Mouse (Mus musculus): ENCODE measurements around the gene Iqschfp. TPM values are rescaled to one million over a fixed set of nuclear protein-coding genes. Genes with fewer than 3 reads are reported as not detected.

Iqschfp gene
- total and polyA plus RNA-seq, 2 experiments from 2014 or later, result not detected

DNA sequence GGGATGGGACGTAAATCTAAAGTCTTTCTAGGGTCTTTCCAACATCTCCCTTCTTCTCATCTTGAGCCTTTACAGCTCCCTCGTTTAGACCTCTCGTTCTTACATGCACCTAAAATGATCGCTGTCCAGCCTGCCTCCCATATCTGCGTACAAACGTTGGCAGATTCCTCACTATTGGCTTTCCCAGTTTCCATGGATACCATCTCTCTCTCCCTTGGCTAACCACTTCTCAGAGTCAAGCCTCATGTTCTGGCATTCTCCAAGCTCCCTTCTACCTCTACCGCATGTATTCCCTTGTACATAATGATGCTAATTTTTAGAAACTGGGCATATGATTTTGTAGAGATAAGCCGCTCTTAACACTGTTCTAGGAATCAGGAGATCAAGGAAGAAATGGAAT lies 258.7 kb downstream of the Iqschfp start:
- Histone ChIP-seq H3K27ac (ENCODE audit: low read depth) (no peak overlapping the region), H3K36me3 (replicated peaks; ENCODE audit: control insufficient read depth, insufficient read depth, low read length) (no peaks in the 10 kb centered on the region), H3K4me1 (ENCODE audit: control insufficient read depth, insufficient read depth) (no peaks in the 10 kb centered on the region), H3K4me3 (ENCODE audit: low read depth, low read length) (no peak overlapping the region), H3K27me3 (ENCODE audit: control insufficient read depth, insufficient read depth, low read length) (no peaks in the 10 kb centered on the region), H3K9ac (replicated peaks; ENCODE audit: low read depth, low read length) (no peak overlapping the region), H3K9me3 (replicated peaks; ENCODE audit: control insufficient read depth, low read length) (no peaks in the 10 kb centered on the region), H3K4me2 (ENCODE audit: low read depth, low read length) (no peak overlapping the region)
- DNase-seq (ENCODE audit: low spot score) (no peak), ATAC-seq (ENCODE audit: insufficient read depth, low read depth) (no peak)
- WGBS, result 82% methylated on average over 8 of the region's 8 CpGs
- no peak for TF ChIP-seq EP300 (IDR thresholded peaks at IDR 0.05; ENCODE audit: low read depth)
- TF ChIP-seq CTCF (IDR thresholded peaks at IDR 0.05; ENCODE audit: low read depth), result no peak

DNA sequence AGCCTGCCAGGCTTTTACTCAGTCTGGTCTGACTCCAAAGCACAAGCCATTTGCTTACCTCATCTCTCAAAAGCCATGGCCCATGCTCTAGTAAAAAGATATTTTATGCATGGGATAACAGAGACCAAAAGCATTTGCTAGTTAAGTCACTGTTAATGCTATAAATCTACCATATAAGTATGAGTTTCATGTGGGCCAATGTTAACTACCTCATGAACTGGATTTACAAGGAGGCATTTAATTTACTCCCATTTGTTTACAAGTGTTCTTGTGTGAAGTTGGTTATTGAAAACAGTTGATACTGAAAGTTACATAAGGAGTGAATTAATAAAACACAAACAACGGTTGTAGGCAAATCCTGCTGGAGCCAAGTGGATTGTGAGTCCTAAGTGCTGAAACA lies 268.1 kb downstream of the Iqschfp start:
- ATAC-seq (ENCODE audit: insufficient read depth, low read depth) (no peak), DNase-seq (ENCODE audit: low spot score) (no peak)
- Histone ChIP-seq H3K9me3 (replicated peaks; ENCODE audit: control insufficient read depth, low read length) (no peaks in the 10 kb centered on the region), H3K36me3 (replicated peaks; ENCODE audit: control insufficient read depth, insufficient read depth, low read length) (no peaks in the 10 kb centered on the region), H3K4me1 (ENCODE audit: control insufficient read depth, insufficient read depth) (no peaks in the 10 kb centered on the region), H3K4me2 (ENCODE audit: low read depth, low read length) (no peak overlapping the region), H3K4me3 (ENCODE audit: low read depth, low read length) (no peak overlapping the region), H3K27ac (ENCODE audit: low read depth) (no peak overlapping the region), H3K27me3 (ENCODE audit: control insufficient read depth, insufficient read depth, low read length) (no peaks in the 10 kb centered on the region), H3K9ac (replicated peaks; ENCODE audit: low read depth, low read length) (no peak overlapping the region)
- 58% methylated on average over 1 of the region's 1 CpGs for WGBS
- TF ChIP-seq CTCF (IDR thresholded peaks at IDR 0.05; ENCODE audit: low read depth) (no peak), EP300 (IDR thresholded peaks at IDR 0.05; ENCODE audit: low read depth) (no peak)

- H3K4me1 ChIP-seq (ENCODE audit: control insufficient read depth, insufficient read depth), result no peaks in the 10 kb centered on the region
- DNase-seq (ENCODE audit: low spot score) (no peak), ATAC-seq (ENCODE audit: insufficient read depth, low read depth) (no peak)
- H3K27ac ChIP-seq (ENCODE audit: low read depth), result no peak overlapping the region
- no peaks in the 10 kb centered on the region for H3K9me3 ChIP-seq (replicated peaks; ENCODE audit: control insufficient read depth, low read length)
- H3K9ac ChIP-seq (replicated peaks; ENCODE audit: low read depth, low read length), result no peak overlapping the region
- H3K36me3 ChIP-seq (replicated peaks; ENCODE audit: control insufficient read depth, insufficient read depth, low read length), result no peaks in the 10 kb centered on the region
- 47% methylated on average over 3 of the region's 3 CpGs for WGBS
- no peak overlapping the region for H3K4me3 ChIP-seq (ENCODE audit: low read depth, low read length)
- TF ChIP-seq EP300 (IDR thresholded peaks at IDR 0.05; ENCODE audit: low read depth) (no peak), CTCF (IDR thresholded peaks at IDR 0.05; ENCODE audit: low read depth) (no peak)
- H3K27me3 ChIP-seq (ENCODE audit: control insufficient read depth, insufficient read depth, low read length), result no peaks in the 10 kb centered on the region
- H3K4me2 ChIP-seq (ENCODE audit: low read depth, low read length), result no peak overlapping the region
Observed at GRCm38 (mm10) chr3:68160760-68161159, 268.7 kb downstream of the Iqschfp start.

GRCm38 (mm10) chr3:68178248-68178647 lies 286.2 kb downstream of the Iqschfp start:
- Histone ChIP-seq H3K4me1 (ENCODE audit: control insufficient read depth, insufficient read depth) (no peaks in the 10 kb centered on the region), H3K9me3 (replicated peaks; ENCODE audit: control insufficient read depth, low read length) (no peaks in the 10 kb centered on the region), H3K9ac (replicated peaks; ENCODE audit: low read depth, low read length) (no peak overlapping the region), H3K27ac (ENCODE audit: low read depth) (no peak overlapping the region), H3K4me3 (ENCODE audit: low read depth, low read length) (no peak overlapping the region), H3K36me3 (replicated peaks; ENCODE audit: control insufficient read depth, insufficient read depth, low read length) (no peaks in the 10 kb centered on the region), H3K27me3 (ENCODE audit: control insufficient read depth, insufficient read depth, low read length) (no peaks in the 10 kb centered on the region), H3K4me2 (ENCODE audit: low read depth, low read length) (no peak overlapping the region)
- DNase-seq (ENCODE audit: low spot score), result no peak
- TF ChIP-seq EP300 (IDR thresholded peaks at IDR 0.05; ENCODE audit: low read depth), result no peak
- TF ChIP-seq CTCF (IDR thresholded peaks at IDR 0.05; ENCODE audit: low read depth), result no peak
- 69% methylated on average over 1 of the region's 1 CpGs for WGBS
- no peak for ATAC-seq (ENCODE audit: insufficient read depth, low read depth)

- DNase-seq (ENCODE audit: low spot score) (no peak), ATAC-seq (ENCODE audit: insufficient read depth, low read depth) (no peak)
Observed at GRCm38 (mm10) chr3:68187471-68187870, 295.4 kb downstream of the Iqschfp start.

GRCm38 (mm10) chr3:68189100-68189499 lies 297.1 kb downstream of the Iqschfp start:
- 53% methylated on average over 2 of the region's 2 CpGs for WGBS
- Histone ChIP-seq H3K9me3 (replicated peaks; ENCODE audit: control insufficient read depth, low read length) (no peaks in the 10 kb centered on the region), H3K27ac (ENCODE audit: low read depth) (no peak overlapping the region), H3K4me2 (ENCODE audit: low read depth, low read length) (no peak overlapping the region), H3K9ac (replicated peaks; ENCODE audit: low read depth, low read length) (no peak overlapping the region), H3K4me3 (ENCODE audit: low read depth, low read length) (no peak overlapping the region), H3K36me3 (replicated peaks; ENCODE audit: control insufficient read depth, insufficient read depth, low read length) (no peaks in the 10 kb centered on the region), H3K27me3 (ENCODE audit: control insufficient read depth, insufficient read depth, low read length) (no peaks in the 10 kb centered on the region), H3K4me1 (ENCODE audit: control insufficient read depth, insufficient read depth) (no peaks in the 10 kb centered on the region)
- no peak for DNase-seq (ENCODE audit: low spot score)
- no peak for TF ChIP-seq EP300 (IDR thresholded peaks at IDR 0.05; ENCODE audit: low read depth)
- no peak for TF ChIP-seq CTCF (IDR thresholded peaks at IDR 0.05; ENCODE audit: low read depth)
- no peak for ATAC-seq (ENCODE audit: insufficient read depth, low read depth)

More at GRCm38 (mm10) chr3:68187471-68187870, 295.4 kb downstream of the Iqschfp start:
- Histone ChIP-seq H3K4me1 (ENCODE audit: control insufficient read depth, insufficient read depth) (no peaks in the 10 kb centered on the region), H3K27me3 (ENCODE audit: control insufficient read depth, insufficient read depth, low read length) (no peaks in the 10 kb centered on the region), H3K9ac (replicated peaks; ENCODE audit: low read depth, low read length) (no peak overlapping the region), H3K27ac (ENCODE audit: low read depth) (no peak overlapping the region), H3K36me3 (replicated peaks; ENCODE audit: control insufficient read depth, insufficient read depth, low read length) (no peaks in the 10 kb centered on the region), H3K9me3 (replicated peaks; ENCODE audit: control insufficient read depth, low read length) (no peaks in the 10 kb centered on the region), H3K4me3 (ENCODE audit: low read depth, low read length) (no peak overlapping the region), H3K4me2 (ENCODE audit: low read depth, low read length) (no peak overlapping the region)
- TF ChIP-seq CTCF (IDR thresholded peaks at IDR 0.05; ENCODE audit: low read depth) (no peak), EP300 (IDR thresholded peaks at IDR 0.05; ENCODE audit: low read depth) (no peak)
- 55% methylated on average over 8 of the region's 8 CpGs for WGBS
